Mouse (Mus musculus) kidney, adult 2 months (tissue): ENCODE measurements around the gene Slc5a8.

Experiments used
- CTCF ChIP-seq: fragments of 200-500 bp; conservative IDR thresholded peaks from 2 replicates; pipeline ENCODE4 v1.5.1; 2011; ENCODE audit warnings: low read depth, mild to moderate bottlenecking, control low read depth, low read length, moderate library complexity, mixed read lengths; ENCODE audit not compliant: insufficient read depth, insufficient read length
- POLR2A ChIP-seq: fragments of 200-500 bp; IDR thresholded peaks from one replicate; pipeline ENCODE4 v1.6.1; 2011; ENCODE audit warnings: low read depth, low read length, control low read depth

DNA sequence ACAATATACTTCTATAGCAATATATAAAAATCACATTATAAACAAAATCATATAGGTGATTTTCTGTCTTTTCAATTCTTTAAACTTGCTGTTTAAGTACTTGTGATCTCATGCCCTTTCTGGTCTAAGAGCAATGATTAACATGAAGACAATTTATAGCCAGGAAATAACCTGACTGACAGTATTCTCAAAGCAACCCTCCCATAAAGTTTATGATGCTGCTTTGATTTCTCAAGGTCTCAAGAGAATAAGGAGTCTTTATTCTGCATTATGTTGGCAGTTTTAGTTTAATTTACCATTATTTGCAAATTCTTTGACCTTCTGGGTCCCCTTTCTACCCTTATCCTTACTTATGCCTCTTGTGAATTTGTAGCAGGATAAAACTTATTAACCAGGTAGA lies 24.4 kb upstream of the Slc5a8 start:
- no peak for TF ChIP-seq CTCF
- no peak for TF ChIP-seq POLR2A
